Mouse (Mus musculus) C2C12 (cell line): Measurements from ENCODE around the gene Slc26a8.

Experiments used
- CEBPB ChIP-seq: IDR thresholded peaks from one replicate; pipeline ENCODE4 v1.6.1; 2011; ENCODE audit warnings: low read depth, mild to moderate bottlenecking, control low read depth, moderate library complexity
- CTCF ChIP-seq: IDR thresholded peaks from one replicate; pipeline ENCODE4 v1.5.1; 2011; ENCODE audit not compliant: control insufficient read depth, insufficient read depth, insufficient read length
- MAX ChIP-seq: IDR thresholded peaks from one replicate; pipeline ENCODE4 v1.6.1; 2011; ENCODE audit warnings: mild to moderate bottlenecking, control low read depth
- MYOD1 ChIP-seq: IDR thresholded peaks from one replicate; pipeline ENCODE4 v1.6.1; 2011; ENCODE audit warnings: low read depth; ENCODE audit not compliant: control insufficient read depth, insufficient read length
- MYOG ChIP-seq: IDR thresholded peaks from one replicate; pipeline ENCODE4 v1.6.1; 2011; ENCODE audit not compliant: control insufficient read depth, insufficient read length; ENCODE audit errors: extremely low read depth
- USF1 ChIP-seq: IDR thresholded peaks from one replicate; pipeline ENCODE4 v1.6.1; 2011; ENCODE audit warnings: low read depth, mild to moderate bottlenecking, control low read depth, moderate library complexity

DNA sequence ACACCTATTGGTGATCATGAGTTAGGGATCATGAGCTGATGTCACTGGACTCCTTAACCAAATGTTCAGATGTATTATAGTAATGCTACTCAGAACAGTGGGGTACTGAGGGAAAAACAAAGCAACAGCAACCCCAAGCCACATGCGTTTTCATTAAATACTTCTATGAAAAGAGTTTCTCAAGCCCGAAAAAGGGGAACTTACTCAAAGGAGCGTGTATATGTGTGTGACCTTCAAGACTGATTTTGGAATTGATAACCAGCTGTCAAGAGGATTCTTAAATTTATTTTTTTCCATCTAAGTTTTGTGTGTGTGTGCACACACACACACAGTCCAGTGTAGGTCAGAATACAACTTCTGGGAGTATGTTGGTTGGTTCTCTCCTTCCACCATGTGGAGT lies 49.9 kb downstream of the Slc26a8 start:
- TF ChIP-seq MAX (no peak), CTCF (no peak), USF1 (no peak), MYOG (no peak), MYOD1 (no peak), CEBPB (no peak)
